Mouse (Mus musculus): ENCODE data around the gene Zbtb20.
"Not testable (repeated sequence)": the region's sequence is repeated elsewhere in the genome, so short reads cannot be mapped to it uniquely, and the experiment has no call there.

The Zbtb20 gene

DNA sequence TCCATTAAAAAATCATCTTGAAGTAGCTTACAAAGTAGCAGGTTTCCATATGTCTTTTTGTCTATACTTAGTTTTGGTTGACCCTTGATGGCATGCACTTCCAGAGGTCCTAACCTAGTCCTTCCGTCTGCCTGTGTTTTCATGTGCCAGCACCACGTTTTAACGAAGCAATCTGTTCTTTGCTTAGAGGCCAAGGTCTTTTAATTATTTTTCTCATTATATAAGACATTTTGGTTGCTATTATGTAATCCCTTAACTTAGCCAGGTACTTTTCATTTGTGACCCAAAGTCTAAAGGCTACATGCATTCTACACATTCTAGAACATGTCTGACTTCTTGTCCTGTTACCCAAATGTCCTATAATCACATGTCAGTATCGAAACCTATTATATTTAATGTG lies 35.6 kb downstream of the Zbtb20 start:
- DNase-seq: no peak

- no peak for DNase-seq
These were observed 36.1 kb downstream of the Zbtb20 start for GRCm38 (mm10) chr16:42911815-42912214.

- no peak for DNase-seq
These were observed 37.6 kb downstream of the Zbtb20 start for GRCm38 (mm10) chr16:42913291-42913690.

DNA sequence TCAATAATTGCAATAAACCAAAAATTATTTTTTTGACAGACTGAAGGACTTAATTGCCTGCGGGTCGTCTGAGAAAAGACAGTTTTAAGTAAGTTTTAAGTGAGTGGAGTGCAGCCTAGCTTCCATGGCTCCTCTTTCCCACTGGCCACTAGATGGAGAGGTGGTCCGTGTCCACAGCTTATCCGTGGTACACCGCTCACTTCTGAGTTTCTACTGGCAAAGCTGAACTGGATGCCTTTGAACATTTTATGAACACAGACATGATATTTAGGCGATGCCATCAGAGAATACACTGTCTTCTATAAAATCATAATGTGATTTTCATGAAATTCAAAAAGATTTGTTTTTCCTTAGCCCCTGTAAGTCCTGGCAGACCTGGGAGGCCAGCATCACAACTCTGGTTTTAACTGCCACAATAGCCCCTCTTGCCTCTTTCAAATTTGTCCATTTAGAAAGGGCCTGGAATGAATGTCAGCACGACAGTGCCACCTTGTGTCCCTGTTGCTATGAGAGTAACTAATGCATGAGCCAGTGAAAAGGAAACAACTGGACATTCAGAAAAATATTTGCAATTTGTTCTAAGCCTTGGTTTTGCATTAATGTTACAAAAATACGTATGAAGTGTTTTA lies 38.9 kb downstream of the Zbtb20 start:
- peak; percentile 70 for DNase-seq

DNA sequence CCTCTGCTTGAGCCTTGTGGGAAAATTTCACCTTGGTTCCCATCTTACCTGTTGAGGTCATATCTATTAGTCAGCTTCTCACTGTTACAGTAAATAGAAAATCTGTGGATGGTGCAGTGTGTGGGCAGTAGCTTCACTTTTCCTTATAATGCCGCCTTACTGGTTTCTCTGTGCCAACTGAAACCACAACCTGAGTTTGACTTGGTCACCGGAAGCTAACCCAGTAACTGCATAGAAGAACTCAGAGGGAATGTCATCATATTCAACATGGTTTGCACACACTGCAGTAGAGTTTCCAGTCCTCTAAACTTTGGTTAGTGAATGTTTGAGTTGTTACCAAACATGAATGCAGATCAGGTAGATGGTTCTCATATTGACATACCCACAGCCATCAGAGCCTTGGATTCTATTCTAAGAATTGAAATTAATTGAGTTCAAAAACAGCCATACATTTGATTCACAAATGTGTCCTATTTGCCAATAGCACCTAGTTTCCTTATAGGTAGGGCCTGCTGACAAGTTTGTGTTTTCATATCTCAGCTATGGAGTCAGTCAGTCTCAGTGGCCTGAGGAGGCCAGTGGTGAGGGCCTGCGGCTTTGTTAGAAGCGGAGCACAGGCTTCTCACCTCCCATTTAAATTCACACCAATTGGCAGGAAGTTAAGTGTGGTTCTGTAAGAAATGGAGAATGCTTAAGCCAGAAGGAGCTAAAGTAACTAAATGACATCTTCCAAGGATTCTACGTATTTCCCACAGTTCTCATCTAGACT lies 44.5 kb downstream of the Zbtb20 start:
- DNase-seq: no peak

- DNase-seq: no peak
These were observed 45.8 kb downstream of the Zbtb20 start for GRCm38 (mm10) chr16:42921436-42921835.

GRCm38 (mm10) chr16:42938211-42938610 lies 62.5 kb downstream of the Zbtb20 start:
- no peak for DNase-seq

DNA sequence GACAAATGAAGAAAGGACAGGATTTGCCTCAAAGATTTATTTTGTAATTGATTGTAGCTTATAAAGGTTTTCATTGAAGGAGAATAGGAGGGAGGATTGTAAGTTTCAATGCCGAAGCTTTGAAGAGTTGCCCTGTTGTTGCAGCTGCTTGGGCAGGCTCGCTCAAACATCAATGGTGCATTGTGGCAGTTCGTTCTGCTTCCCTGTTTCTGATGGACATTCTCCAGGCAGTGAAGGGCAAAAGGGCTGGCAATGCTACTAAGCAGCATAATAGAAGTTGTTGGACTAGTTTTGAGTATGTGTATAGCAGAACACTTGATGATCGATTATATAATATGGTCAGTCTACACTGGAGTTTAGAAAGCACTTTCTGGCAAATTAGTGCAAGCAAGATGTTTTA lies 71.3 kb downstream of the Zbtb20 start:
- no peak for DNase-seq

- not testable (repeated sequence) for DNase-seq
These were observed 79.7 kb downstream of the Zbtb20 start for GRCm38 (mm10) chr16:42955401-42955800.

GRCm38 (mm10) chr16:42972872-42973271 lies 97.2 kb downstream of the Zbtb20 start:
- no peak for DNase-seq

- DNase-seq: no peak
These were observed 123.2 kb downstream of the Zbtb20 start for GRCm38 (mm10) chr16:42998896-42999295.

GRCm38 (mm10) chr16:43026351-43026750 lies 150.7 kb downstream of the Zbtb20 start:
- no peak for DNase-seq

DNA sequence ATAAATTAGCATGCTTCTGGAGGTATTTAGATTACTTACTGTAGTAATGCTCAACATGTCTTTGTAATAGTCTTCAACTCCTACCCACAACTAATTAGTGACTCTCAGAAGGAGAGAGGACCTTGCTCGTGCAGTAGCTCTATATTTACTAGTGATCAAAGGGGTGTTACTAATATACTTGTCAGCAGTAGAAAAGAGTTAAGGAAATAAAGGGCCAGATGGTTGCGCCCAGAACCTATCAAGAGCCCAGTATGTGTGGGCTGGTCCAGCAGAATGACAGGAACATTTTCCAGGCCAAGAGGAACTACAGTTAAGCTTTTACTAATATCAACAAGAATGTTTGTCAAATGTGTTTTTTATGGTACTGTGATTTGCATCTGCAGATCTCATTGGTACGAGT lies 153.6 kb downstream of the Zbtb20 start:
- DNase-seq: no peak

DNA sequence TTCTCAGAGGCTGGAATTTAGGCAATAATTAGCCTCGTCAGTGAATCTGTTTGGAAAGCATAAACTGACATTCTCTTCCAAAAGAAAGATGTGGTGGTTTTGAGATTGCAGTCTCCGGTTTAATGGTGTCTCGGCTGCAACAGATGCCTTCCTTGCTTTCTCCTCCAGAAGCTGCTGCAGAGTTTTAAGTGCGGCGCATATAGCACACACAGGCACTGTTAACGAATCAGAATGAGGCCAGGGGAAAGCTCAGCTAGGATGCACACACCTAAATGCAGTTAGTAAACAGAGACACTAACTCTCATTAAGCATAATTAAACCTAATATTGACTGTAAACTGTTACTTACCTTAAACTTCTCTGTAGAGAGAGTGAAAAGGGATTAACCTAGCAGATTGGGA lies 160.0 kb downstream of the Zbtb20 start:
- no peak for DNase-seq

DNA sequence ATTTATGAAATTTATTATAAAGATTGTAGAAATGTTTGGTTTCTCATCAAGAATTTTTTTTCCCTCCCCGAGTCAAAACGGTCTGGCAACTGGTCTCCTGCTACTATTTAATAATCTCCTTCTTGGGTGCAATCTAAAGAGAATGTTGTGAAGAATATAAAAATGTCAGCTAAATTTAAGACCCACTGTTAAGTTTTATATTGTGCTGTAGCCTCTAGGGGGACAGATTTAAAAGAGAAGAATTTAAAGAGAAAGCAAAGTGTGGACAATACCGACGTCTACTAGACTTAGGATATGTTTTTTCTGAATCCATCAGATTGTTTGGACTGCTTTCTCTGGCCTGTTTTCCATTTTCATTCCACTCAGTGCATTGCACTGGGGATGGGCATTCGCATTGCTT lies 160.8 kb downstream of the Zbtb20 start:
- no peak for DNase-seq

DNA sequence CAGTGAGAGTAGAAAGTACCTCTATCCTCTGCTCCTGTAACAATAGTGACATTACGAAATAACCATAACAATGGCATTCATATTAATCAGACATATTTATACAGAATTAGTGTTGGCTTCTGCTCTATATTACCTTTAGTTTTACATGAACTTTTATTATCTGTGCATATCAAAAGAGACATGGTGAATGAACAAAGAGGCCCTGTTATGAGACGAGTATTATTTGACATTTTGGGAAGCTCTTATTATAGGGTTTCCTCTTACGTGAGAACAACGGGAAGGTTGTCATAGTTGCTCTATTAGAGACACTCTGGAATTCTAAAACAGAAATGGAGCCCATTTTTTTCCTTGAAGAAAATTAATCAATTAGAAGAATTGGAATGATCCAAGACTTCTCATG lies 161.6 kb downstream of the Zbtb20 start:
- no peak for DNase-seq

DNA sequence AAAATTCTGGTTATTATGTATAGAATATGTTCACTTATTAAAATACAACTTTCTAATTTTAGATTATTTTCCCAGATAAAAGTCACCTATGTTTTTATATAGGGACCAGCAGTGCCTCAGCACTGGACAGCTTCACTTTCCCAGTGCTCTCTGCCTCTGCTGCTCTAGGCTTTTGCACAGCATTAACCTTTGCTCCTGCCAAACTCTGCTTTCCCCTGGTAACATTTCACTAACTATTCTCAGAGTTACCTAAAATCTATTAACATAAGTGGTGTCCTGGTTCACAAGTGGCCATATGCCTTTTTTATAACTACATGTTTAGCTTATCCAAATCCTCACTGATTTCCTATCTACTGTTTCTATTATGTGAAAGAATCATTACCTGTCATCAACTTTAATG lies 169.9 kb downstream of the Zbtb20 start:
- no peak for DNase-seq

GRCm38 (mm10) chr16:43046686-43047085 lies 171.0 kb downstream of the Zbtb20 start:
- no peak for DNase-seq

DNA sequence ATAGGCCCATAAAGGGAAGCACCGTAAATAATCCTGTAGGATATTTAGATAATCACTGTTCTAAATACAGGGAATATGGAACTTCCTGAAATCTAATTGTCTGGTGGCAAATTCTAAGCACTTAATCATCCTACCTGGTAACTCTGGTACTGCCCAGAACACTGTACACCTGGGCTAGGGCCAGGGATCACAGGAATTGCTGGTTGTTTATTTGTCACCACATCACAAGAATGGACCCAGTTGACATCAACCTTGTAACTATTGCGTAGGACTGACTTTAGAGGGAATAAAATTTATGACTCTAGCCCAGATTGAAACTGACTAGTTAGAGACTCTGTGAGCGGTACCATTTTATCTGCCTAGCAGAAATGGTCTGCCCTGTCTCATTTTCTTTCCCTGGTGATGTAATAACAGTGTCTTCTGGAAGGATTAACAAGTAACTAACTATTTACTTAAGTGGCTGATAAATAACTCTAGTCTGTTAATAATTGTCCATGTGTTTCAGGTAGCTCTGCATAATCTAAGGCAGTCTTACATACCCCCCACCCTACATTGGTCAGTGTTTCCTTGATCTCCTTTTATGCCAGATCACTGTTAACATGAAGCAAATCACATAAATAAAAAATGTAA lies 194.1 kb downstream of the Zbtb20 start:
- DNase-seq: peak; percentile 14

DNA sequence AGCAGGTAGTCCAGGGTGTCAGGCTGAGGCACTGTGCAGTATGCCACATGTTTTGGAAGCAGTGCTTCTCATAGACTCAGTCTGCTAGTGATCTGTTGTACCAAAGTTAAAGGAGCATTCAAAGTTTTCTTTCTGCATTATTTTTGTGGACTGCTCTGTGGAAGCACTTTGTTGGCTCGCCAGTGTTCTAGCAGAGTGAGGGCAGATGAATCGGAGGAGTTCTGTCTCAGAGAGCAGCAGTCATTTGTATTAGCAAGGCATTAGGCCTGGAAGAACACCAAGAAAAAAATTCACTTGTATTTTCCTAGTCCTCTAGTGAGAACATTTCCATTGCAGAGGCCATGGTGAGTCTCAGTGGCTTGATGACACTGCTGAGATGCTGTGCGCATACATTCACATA lies 196.2 kb downstream of the Zbtb20 start:
- no peak for DNase-seq

GRCm38 (mm10) chr16:43072818-43073594 lies 197.3 kb downstream of the Zbtb20 start:
- DNase-seq: no peak

GRCm38 (mm10) chr16:43080403-43080802 lies 204.7 kb downstream of the Zbtb20 start:
- DNase-seq: no peak

DNA sequence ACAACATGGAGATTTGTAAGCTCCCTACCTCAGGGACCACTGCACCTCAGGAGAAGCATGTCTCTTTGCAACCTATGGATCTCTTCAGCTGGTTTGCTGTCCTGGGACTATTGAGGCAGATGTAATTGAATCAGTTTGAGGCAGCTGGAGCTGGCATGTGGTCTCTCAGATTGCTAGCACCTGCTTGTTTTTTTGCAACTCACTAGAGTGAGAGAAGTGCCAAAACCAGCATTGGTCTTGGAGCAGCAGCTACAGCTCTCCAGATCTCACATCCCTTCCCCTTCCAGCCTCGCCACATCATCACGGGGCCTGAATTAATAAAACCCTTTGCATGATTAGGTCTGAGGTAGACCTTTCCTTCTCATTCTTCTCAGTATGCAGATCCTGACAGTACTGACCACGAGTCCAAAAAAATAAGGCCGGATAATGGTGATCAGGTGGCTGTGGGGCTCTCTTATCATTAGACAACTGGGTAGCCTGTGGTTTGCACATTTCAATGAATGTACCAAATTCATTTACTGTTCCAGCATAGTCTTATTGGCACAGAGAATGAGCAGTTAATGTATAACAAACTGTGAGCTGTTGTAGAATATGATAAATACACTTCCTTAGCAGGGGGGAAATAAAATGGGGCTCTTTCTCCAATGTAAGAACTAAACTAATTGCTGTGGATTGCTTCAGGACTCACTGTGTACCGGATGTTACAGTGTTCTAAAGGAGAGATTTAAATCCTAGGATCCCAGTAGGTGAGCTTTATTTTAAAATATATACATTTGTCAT lies 205.4 kb downstream of the Zbtb20 start:
- no peak for DNase-seq

Data from kidney, postnatal 14 days (tissue).